Mouse (Mus musculus): ENCODE measurements around the gene Glt1d1. TPM values are rescaled to one million over a fixed set of nuclear protein-coding genes. Genes with fewer than 3 reads are reported as not detected.

Gene Glt1d1
- total RNA-seq (2021): not detected
- long read RNA-seq, experiment 1: 0 reads
- long read RNA-seq, experiment 2: 0 reads

DNA sequence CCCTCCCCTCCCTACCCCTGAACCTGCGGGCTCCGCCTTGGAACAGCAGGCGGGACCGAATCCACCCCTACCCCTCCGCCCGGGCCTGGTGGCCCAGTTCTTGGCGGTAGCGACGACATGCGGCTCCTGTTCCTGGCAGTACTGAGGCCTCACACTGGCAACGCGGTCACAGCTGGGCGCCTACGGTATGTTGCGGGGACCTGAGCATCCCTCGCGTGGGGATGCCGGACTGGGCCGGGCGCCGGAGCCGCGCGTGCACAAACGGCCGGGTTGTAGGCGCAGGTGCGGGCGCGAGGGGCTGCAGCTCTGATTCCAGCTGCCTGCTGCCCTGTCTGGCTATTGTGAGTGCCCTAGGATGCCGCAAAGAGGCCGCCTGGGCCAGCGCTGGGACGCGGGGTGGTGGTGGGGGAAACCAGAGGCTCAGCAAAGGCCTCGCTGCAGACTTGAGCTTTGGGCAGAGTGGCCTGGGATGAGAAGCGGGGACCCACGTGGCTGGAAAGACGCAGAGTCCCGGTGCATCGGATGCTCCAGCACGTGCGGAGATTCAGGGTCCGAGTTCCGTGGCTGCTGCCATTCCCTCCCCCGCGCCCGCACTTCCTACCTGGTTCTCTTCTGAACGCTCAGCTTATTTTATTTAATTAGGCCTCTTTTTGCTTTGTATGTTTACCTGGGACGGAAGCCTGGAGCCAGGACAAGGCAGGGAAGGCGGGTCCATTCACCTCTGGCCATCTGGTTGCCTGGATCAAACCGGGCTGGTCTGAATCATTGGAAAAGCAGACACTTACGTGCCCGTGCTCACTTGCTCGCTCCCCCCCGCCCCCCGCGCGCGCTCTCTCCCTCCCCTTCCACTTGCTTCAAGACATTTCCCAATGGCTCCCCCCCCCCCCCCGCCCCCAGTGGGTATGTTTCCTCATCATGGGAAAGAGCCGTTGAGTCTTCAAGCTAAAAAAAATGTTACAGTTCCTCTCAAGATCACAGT, at the start of gene Glt1d1, which contains the start of gene Slc15a4:
Gene Glt1d1 (plus strand): TSS at position 96 of the 979 bp plus-strand sequence.
Gene Slc15a4 (minus strand): TSS at position 731 of the 979 bp plus-strand sequence.
- no peak for DNase-seq

DNA sequence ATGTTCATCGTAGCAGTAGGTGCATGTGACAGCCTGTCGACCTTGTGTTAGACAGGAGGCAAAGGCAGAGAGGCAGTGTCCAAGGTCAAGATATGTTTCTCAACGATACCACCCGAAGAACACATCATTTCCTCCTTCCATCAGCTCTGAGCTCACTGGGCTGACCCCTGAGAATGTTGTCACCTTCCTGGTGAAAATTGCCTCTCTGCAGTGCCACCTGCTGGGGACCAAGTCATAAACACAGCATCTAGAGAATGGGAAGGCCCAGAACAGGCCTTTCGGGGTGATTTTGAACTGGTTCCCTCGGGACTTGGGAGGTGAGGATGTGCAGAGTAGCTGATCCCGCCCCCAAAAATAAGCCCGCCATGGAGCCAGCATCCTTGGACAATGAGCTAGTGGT, 48.4 kb upstream of the Glt1d1 start:
- no peak for DNase-seq

DNA sequence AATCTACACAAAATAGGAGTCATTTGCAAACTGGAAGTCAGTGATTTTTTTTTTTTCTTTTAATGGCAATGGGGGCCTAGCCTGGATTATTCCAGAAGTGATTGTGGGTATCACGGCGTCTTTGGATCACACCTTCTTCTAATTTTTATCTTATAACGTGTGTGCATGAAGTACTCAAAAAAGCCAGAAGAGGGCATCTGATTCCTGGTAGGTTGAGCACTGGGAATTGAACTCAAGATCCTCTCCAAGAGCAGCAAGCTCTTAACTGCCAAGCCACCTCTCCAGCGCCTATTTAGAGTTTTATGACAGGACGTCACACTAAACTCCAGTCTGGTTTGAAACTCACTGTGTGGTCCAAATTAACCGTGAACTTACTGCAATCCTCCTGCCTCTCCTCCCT, 44.2 kb upstream of the Glt1d1 start:
- DNase-seq: no peak

DNA sequence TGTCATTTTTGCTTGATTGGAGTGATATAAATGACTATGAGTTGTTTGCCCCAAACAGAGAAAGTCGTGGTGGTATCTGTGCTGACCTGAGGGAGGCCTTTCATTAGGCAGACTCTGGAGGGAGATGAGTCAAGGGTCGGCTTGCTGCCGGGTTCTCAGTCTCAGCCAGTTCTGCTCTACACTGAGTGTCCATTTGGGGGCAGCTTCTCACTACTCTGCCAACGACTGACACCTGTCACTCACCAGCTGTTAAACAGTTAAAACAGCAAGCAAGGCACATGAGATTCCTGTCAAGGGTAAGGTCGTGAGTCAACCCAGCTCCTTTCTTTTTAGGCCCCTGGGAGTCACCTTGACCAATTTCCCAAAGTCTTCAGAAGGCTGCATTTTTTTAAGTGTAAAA, 39.7 kb upstream of the Glt1d1 start:
- DNase-seq: no peak

DNA sequence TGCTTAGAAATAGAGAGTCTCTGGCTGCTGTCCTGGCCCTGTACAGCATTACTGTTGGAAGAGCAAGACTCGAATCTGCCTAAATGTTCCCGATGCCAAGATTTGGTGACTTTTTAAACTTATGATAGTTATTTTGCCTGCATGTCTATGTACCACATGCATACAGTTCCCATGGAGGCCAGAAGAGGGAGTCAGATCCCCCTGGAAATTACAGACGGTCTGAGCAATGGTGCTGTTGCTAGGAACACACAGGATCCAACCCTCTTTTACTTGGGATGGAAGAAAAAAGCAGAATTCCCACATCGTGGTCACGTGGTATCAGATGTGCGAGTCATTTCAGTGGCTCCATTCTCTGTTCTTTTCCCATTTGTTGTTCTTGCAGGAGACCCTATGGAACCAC, 39.2 kb upstream of the Glt1d1 start:
- peak in 1 of 2 experiments; percentile 29 for DNase-seq

DNA sequence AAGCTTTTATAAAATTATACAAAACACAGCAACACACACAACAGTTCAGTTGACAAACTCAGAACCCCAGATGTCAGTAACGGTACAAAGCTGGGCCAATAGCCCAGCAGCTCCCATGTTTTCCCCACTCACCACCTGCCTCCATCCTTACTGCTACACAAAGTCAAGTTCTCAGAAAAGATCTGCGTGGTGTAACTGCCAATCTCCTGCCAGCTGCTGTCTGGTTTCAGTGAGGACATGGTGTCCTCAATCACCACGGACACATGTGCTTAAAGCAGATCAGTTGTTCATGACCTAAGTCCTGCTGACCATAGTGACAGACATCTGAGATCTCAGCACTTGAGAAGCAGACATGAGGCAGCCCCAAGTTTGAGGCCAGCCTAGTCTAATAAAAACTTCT, 36.4 kb upstream of the Glt1d1 start:
- DNase-seq: no peak

DNA sequence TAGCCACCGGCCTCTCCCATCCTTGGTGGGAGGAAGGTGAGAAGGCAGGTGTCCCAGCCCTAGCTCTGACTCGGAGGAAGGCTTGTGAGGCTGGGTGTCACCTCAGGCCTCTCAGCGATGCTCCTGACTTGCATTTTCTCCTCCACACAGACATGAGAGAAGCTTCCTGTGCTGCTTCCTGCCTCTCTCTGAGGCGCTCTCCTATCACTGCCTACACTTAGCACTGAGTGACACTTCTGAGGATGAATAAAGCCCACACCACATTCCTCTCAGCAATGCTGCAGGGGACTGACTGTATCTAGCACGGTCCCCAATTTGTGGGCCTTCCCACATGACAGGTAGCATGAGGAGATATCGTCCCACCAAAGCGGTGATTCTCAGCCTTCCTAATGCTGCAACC, 35.2 kb upstream of the Glt1d1 start:
- DNase-seq: no peak

DNA sequence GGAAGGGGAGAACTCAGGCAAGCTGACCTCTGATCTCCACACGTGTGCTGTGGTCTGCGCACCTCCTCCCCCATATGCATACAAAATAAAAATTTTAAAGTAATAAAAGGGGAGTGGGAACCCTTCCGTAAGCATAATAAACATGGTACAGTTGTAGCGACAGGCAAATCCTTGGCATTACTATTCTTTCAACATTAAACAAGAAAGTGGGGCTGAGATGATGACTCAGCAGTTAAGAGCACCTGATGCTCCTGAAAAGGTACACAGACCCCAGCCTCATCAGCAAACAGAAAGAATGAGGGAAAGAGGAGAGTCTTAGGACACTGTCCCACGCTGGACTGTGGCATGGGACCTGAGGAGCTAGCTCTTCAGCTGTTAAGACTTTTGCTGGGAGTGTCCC, 29.1 kb upstream of the Glt1d1 start:
- DNase-seq: no peak

DNA sequence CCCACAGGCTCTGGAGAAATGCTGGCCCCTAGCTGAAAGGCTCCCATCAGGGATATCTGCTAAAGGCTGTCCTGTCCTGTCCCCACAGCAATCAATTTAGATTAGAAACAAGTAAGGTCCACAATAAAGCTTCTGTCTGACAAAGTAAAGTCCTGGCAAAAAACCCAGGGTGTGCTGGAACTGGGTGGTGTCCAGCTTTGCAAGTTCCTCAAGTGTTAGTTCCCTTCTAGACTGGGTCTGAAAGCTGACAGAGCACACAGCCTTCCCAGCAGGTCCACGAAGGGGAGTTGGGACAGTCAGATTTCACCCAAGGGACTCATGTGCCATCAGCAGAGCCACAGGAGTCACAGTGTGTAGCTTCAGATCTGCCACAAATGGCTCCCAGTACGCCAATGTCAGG, 24.6 kb upstream of the Glt1d1 start:
- DNase-seq: peak; percentile 43 to 61

DNA sequence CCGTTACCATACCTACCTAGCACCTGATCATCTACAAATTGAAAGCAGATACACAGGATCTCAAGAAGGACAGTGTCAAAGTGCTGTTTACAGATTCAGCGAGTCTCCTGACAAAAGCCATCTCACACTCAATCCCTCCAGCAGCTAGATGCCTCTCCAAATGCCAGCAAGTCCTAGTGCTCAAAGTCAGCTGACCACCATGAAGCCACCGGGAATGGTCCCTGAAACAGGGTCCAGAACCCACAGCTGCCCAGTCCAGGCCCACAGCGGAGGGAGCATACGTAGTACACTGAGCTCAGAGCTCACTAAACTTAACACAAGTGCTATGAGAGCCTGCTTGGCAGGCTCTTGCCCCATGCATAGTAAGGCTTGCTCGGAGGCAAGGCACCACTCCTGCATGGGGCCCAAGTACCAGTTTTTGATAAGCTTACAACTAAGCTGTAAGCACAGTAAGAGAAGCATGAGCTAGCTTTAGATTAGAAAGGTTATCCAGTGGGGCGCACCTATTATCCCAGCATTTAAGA, 22.8 kb upstream of the Glt1d1 start:
- DNase-seq: peak; percentile 35 to 37

DNA sequence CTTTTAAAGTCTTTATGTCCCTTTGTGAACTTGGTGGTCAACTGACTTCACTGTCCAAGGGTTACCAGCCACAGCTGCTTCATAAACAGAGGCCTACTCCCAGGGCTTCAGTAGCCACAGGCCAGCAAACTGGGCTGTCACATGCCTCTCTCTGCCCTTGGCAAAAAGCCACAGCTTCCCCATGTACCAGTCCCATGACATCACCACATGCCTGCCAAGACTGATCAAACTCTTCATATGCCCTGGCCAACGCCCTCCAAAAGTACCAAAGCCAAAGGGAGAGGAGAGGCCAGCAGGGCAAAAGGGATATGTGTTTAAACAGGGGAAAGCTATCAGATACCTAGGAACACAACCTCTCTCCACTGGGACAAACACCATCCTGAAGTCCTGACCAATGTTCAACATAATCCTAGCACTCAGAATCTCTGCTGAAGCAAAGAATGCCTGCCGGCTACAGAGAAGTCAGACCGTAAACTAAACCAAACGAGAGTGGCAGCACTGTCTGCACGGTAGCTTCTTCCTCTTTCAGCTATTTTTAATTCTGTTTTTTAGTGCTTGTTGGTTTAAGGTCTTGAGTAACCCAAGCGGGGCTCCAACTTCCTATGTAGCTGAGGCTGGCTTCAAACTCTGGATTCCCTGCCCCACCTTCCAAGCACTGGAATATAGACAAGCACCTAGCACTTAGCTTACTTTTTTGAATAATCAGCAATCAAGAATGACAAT, 21.1 kb upstream of the Glt1d1 start:
- peak; percentile 84 to 89 for DNase-seq

DNA sequence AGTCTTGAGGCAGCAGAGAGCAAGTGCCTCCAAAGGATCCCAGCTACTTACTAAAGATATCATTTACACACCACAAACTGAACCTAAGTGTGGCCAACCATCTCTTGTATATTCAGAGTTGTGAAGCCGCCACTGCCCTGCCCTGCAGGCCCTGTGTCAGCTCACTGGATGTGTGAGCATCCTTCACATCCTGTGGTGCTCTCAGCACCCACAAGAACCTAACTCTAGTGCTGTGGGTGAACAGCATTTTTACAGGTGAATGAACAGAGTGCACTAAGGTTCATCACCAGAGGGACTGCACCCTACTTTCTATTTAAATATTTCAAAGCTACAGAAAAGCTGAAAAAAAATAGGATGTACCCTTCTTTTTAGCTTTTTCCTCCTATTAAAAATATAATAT, 20.2 kb upstream of the Glt1d1 start:
- no peak for DNase-seq

DNA sequence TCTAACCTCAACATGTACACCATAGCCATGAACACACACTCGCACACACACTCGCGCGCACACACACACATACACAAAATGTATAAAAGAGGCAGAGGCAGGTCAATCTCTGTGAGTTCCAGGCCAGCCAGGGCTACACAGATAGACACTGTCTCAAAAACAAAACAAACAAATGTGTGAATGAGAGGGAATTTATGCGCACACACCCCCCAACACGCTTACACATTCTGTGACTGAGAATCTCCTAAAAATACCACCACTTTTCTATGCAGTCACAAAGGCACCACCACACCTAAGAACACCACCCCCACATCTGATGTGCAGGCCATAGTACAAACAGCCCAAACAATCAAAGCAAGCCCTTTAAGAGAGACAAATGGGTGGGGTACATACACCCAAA, 19.7 kb upstream of the Glt1d1 start:
- DNase-seq: no peak

DNA sequence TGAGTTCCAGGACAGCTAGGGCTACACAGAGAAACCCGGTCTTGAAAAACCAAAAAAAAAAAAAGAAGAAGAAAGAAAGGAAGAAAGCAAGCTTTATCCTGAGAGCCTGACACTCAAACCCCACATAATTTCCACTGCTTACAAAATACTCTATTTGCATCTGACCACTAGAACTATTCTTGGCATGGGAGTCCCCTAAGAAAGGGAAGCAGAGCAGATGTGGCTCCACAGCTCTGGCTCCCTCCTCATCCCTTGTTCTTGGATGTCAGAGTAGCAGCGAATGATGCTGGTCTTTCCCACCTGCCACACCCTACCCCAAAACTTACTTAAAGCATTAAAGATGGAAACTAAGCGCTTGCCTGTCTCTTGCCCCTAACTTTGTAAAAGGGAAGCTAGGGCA, 16.6 kb upstream of the Glt1d1 start:
- DNase-seq: peak; percentile 28 to 56

DNA sequence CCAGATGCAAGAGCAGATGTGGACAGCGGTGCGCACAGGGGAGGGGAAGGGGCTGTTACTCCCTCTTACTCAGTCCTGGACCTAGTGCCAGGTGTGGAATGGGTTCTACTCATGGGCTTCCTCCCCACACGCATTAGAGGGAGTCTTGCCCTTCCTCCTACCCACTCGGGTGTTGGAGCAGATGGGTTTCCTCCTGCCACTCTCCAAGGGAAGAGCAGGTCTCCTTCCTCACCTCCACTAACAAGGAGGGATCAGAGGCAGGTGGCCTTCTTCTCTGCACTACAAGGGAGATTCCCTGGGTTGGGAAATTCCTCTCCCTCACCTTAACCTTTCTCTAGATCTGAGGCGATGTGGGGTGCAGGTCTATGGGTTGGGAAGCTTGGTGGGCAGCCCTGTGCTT, 15.9 kb upstream of the Glt1d1 start:
- DNase-seq: peak in 1 of 2 experiments; percentile 19

DNA sequence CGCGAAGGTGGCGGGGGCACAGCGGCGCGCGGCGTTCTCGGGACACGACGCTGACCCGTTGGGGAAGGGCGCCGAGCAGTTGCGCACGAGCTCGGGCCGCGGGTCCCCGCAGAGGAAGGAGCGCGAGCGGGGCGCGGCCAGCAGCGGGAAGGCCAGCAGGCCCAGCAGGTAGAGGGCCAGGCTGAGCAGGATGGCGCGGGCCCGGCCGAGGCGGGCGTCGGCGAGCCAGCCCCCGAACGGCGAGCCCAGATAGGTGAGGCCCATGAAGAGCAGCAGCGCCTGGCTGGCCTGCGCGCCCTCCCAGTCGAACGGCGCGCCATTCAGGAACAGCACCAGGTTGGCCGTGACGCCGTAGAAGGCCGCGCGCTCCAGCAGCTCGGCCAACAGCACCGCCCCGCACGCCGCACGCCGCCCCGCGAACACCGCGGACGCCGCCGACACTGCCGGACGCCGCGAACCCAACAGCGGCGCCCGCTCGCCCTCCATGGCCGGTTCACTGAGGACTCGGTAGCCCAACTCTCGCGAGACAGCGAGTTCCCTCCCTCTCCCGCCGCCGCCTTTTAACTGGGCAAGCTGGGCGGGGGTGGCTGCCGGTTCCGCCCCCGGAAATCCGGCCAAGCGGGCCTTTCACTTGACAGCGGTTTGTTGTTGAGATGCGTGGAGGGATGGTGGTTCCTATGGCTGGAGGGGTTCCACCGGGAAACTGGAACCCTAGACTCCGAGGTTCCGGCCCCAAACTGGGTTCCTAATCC, 15.0 kb upstream of the Glt1d1 start:
- DNase-seq: peak; percentile 98 to 99

DNA sequence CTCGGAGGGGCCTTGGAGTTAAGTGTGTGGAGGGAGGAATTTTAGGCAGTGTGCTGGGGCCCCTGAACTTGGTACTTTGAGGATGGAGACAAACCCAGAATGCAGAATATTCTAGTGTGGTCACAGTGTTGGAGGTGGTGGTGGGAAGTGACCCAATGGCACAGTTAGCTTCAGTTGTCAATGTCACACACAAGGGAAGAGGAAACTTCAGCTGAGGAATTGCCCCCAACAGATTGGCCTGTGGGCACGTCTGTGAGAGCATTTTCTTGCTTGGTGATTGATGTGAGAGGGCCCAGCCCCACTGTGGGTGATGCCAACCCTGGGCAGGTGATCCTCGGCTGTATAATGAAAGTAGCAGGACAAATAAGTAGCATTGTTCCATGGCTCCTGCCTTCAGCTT, 13.2 kb upstream of the Glt1d1 start:
- no peak for DNase-seq

DNA sequence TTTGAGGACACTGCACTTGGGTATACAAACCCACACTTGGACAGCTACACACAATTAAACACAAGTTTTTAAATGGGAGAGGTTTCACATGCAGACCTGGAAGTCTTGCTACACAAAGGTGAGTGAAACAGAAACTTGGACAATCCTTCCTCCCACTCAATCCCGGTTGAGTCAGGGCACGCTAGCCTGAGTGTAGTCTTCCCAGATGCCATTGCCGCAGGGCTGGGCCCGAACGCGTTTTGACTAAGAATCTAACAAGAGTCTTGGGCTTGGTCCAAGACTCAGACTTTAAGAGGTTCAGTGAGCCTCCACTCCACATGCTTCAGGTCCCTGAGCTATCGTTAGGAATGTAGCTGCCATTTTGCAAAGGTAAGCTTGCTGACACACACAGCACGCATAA, 11.7 kb upstream of the Glt1d1 start:
- DNase-seq: no peak

DNA sequence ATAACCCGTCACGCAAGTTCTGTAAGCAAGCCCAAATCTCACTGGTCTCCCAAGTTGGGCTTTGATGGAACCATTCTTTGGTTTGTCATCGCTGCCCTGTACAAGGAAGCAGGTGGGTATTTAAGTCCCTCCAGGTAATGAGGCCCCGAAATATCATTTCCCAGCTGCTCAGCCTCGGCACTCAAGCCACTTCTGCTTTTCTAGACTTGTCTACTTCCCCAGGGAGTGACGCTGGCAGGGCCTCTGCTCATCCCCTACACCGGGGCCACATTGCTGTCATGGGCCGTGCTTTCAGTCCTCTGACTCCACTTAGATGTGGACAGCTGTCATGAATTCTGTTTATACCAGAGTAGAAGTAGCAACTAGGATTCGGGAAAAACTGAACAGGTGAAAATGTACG, 11.0 kb upstream of the Glt1d1 start:
- DNase-seq: peak in 1 of 2 experiments; percentile 46

DNA sequence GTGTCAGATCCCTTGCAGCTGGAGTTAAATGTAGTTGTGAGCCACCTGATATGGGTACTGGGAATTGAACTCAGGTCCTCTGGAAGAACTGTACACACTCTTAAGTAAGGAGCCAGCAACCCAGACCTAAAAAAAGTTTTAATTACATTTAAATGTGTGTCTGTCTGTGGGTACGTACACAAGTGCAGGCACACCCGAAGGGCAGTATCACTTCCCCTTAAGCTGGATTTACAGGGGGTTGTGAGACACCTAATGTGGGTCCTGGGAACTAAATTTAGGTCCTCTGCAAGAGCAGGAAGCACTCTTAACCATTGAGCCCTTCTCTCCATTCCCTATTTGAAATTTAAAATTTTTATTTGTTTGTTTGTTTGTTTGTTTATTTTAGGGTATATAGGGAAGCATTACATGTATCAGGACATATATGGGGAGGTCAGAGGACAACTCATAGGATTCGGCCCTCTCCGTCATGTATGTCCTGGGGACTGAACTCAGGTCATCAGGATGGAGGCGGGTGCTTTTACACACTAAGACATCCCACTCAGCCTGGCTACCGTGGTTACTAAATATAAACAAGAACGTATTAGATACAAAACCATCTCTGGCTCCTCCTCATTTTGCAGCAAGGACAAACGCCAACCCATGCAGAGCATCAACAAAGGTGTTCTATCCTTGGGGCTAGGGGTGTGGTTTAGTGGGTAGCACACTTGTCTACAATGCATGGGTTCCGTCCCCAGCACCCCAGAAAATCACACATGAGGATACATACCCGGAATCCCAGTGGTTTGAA, 7.4 kb upstream of the Glt1d1 start:
- DNase-seq: no peak

DNA sequence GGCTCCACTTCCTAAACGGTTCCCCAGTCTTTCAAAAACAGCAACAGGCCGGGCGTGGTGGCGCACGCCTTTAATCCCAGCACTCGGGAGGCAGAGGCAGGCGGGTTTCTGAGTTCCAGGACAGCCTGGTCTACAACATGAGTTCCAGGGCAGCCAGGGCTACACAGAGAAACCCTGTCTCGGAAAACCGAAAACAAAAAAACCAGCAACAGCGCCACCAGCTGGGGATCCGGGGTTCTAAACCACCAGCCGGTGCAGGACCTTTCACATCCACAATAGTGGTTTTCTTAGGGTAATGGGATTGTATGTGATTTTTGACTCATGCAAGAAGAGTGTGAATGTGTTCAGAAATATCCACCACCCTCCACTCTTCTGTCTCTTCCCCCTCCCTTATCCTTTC, 4.8 kb upstream of the Glt1d1 start:
- no peak for DNase-seq

Data from heart, adult 18-20 months (tissue).